Mouse (Mus musculus) brain, embryonic 14.5 days (tissue): ENCODE measurements around the gene Zfyve19.

Experiments
- CTCF ChIP-seq: fragments of 200-500 bp; IDR thresholded peaks from 2 replicates; pipeline ENCODE4 v1.5.1; 2012; ENCODE audit warnings: inconsistent platforms, mild to moderate bottlenecking, moderate library complexity, borderline replicate concordance; ENCODE audit not compliant: insufficient read depth, insufficient read length; ENCODE audit errors: extremely low read depth
- POLR2A ChIP-seq: fragments of 200-500 bp; IDR thresholded peaks from 2 replicates; pipeline ENCODE4 v1.6.1; 2012; ENCODE audit warnings: mild to moderate bottlenecking, inconsistent platforms, borderline replicate concordance; ENCODE audit not compliant: poor library complexity, insufficient read depth, insufficient read length, severe bottlenecking; ENCODE audit errors: extremely low read depth

- TF ChIP-seq POLR2A (no peak), CTCF (no peak)
Measured at GRCm38 (mm10) chr2:119174866-119175265, 33.6 kb upstream of the Zfyve19 start.
